Mouse (Mus musculus) midbrain, postnatal 0 days (tissue): Measurements from ENCODE around the gene Rhobtb1. TPM values are rescaled to one million over a fixed set of nuclear protein-coding genes. Genes with fewer than 3 reads are reported as not detected.
A peak's percentile ranks its signal among the peaks of the same experiment; 100 is the strongest.

ENCODE experiments used
- ATAC-seq: fragments of 200-750 bp; cut with Nextera tagmentation; 2 replicates; pipeline ENCODE4 v1.8.0; 2017; ENCODE audit warnings: moderate number of reproducible peaks, mild to moderate bottlenecking, moderate TSS enrichment, moderate library complexity; ENCODE audit not compliant: low FRiP score
- DNase-seq: peaks from one replicate; pipeline ENCODE4 v3.0.0-alpha.2; 2015; ENCODE audit warnings: low spot score
- H3K27ac ChIP-seq: fragments of 300-500 bp; sonication (generic); 2 replicates; pipeline ENCODE4 v1.5.1; 2014; ENCODE audit warnings: low read depth, mild to moderate bottlenecking, low read length, mixed read lengths
- H3K27me3 ChIP-seq: fragments of 300-500 bp; sonication (generic); 2 replicates; pipeline ENCODE4 v1.6.1; 2014; ENCODE audit warnings: low read length, control low read depth, mixed read lengths; ENCODE audit not compliant: insufficient read depth
- H3K36me3 ChIP-seq: fragments of 300-500 bp; sonication (generic); 2 replicates; pipeline ENCODE4 v1.6.1; 2014; ENCODE audit warnings: low read length, control low read depth, mixed read lengths; ENCODE audit not compliant: insufficient read depth
- H3K4me1 ChIP-seq: fragments of 300-500 bp; sonication (generic); 2 replicates; pipeline ENCODE4 v1.6.1; 2014; ENCODE audit warnings: mild to moderate bottlenecking, control low read depth, antibody characterized with exemption, low read length, mixed read lengths; ENCODE audit not compliant: insufficient read depth
- H3K4me2 ChIP-seq: fragments of 300-500 bp; sonication (generic); 2 replicates; pipeline ENCODE4 v1.6.1; 2014; ENCODE audit warnings: low read depth, mild to moderate bottlenecking, low read length, mixed read lengths; ENCODE audit not compliant: poor library complexity, severe bottlenecking
- H3K4me3 ChIP-seq: fragments of 300-500 bp; sonication (generic); 2 replicates; pipeline ENCODE4 v1.5.1; 2014; ENCODE audit warnings: low read depth, mild to moderate bottlenecking, low read length, moderate library complexity
- H3K9ac ChIP-seq: fragments of 300-500 bp; sonication (generic); replicated peaks from 2 replicates; pipeline ENCODE4 v1.6.1; 2014; ENCODE audit warnings: mild to moderate bottlenecking, low read length, moderate library complexity, mixed read lengths; ENCODE audit not compliant: poor library complexity, severe bottlenecking
- H3K9me3 ChIP-seq: fragments of 300-500 bp; sonication (generic); 2 replicates; pipeline ENCODE4 v1.6.1; 2016; ENCODE audit warnings: low read length, control low read depth
- CTCF ChIP-seq: IDR thresholded peaks from 2 replicates; pipeline ENCODE4 v1.5.1; 2016; ENCODE audit warnings: antibody characterized with exemption, mild to moderate bottlenecking
- WGBS: fragments of 180-500 bp; shearing (Covaris S2); extraction: QIAGEN DNeasy Blood & Tissue Kit; methylation state at CpG from one replicate; pipeline ENCODE4 v1.1.7; 2014; 5-methylcytosine and 5-hydroxymethylcytosine counted together
- polyA plus RNA-seq: library from polyadenylated mRNA; unstranded; fragments of >200 nt; fragmentation: Nextera tagmentation; extraction: Ambion mirVana; gene quantifications from 2 replicates; pipeline ENCODE4 v1.2.1, GENCODE M21; 2015
- total RNA-seq: library from RNA; depleted of rRNA; stranded (reverse); fragments of >200 nt; gene quantifications from 2 replicates; pipeline ENCODE4 v1.2.3, GENCODE M21; 2014

Gene Rhobtb1
- total and polyA plus RNA-seq, 2 experiments from 2014 or later, result 9.2 to 15.3 TPM

- DNase-seq (no peak), ATAC-seq (no peak)
- Histone ChIP-seq H3K4me2 (no peak overlapping the region), H3K36me3 (no peaks in the 10 kb centered on the region), H3K4me1 (no peaks in the 10 kb centered on the region), H3K4me3 (no peak overlapping the region), H3K9me3 (no peaks in the 10 kb centered on the region), H3K27me3 (no peaks in the 10 kb centered on the region), H3K9ac (no peak overlapping the region), H3K27ac (no peak overlapping the region)
- TF ChIP-seq CTCF, result no peak
- WGBS, result 84% methylated on average over 3 of the region's 3 CpGs
These were observed 86.0 kb downstream of the Rhobtb1 start for GRCm38 (mm10) chr10:69237185-69237584.

- Histone ChIP-seq H3K27ac (no peak overlapping the region), H3K27me3 (no peaks in the 10 kb centered on the region), H3K4me2 (no peak overlapping the region), H3K4me3 (no peak overlapping the region), H3K9me3 (no peaks in the 10 kb centered on the region), H3K36me3 (no peaks in the 10 kb centered on the region), H3K4me1 (no peaks in the 10 kb centered on the region), H3K9ac (no peak overlapping the region)
- DNase-seq, result no peak
- TF ChIP-seq CTCF, result no peak
- 89% methylated on average over 9 of the region's 9 CpGs for WGBS
- no peak for ATAC-seq
These were observed 86.5 kb downstream of the Rhobtb1 start for GRCm38 (mm10) chr10:69237781-69238180.

- H3K27me3 ChIP-seq, result no peaks in the 10 kb centered on the region
- no peak overlapping the region for H3K27ac ChIP-seq
- no peak for ATAC-seq
- DNase-seq, result no peak
- no peak overlapping the region for H3K4me2 ChIP-seq
- WGBS, result 52% methylated on average over 6 of the region's 6 CpGs
- H3K4me3 ChIP-seq, result no peak overlapping the region
- no peaks in the 10 kb centered on the region for H3K4me1 ChIP-seq
- no peak overlapping the region for H3K9ac ChIP-seq
- H3K36me3 ChIP-seq, result no peaks in the 10 kb centered on the region
- H3K9me3 ChIP-seq, result no peaks in the 10 kb centered on the region
- no peak for TF ChIP-seq CTCF
These were observed 87.1 kb downstream of the Rhobtb1 start for GRCm38 (mm10) chr10:69238311-69238710.

GRCm38 (mm10) chr10:69240530-69240929 lies 89.3 kb downstream of the Rhobtb1 start:
- no peak for TF ChIP-seq CTCF
- Histone ChIP-seq H3K9ac (no peak overlapping the region), H3K27ac (no peak overlapping the region), H3K27me3 (no peaks in the 10 kb centered on the region), H3K4me3 (no peak overlapping the region), H3K36me3 (no peaks in the 10 kb centered on the region), H3K4me1 (no peaks in the 10 kb centered on the region), H3K4me2 (no peak overlapping the region), H3K9me3 (no peaks in the 10 kb centered on the region)
- no peak for DNase-seq
- 89% methylated on average over 2 of the region's 2 CpGs for WGBS
- ATAC-seq, result no peak

GRCm38 (mm10) chr10:69245151-69245550 lies 93.9 kb downstream of the Rhobtb1 start:
- Histone ChIP-seq H3K9ac (no peak overlapping the region), H3K27me3 (no peaks in the 10 kb centered on the region), H3K4me2 (no peak overlapping the region), H3K4me3 (no peak overlapping the region), H3K4me1 (no peaks in the 10 kb centered on the region), H3K36me3 (no peaks in the 10 kb centered on the region; the same call in 1 of the 2 replicates), H3K27ac (no peak overlapping the region), H3K9me3 (no peaks in the 10 kb centered on the region)
- no peak for TF ChIP-seq CTCF
- ATAC-seq (no peak), DNase-seq (no peak)
- WGBS, result 86% methylated on average over 4 of the region's 4 CpGs

GRCm38 (mm10) chr10:69245906-69246668 lies 94.9 kb downstream of the Rhobtb1 start:
- H3K27me3 ChIP-seq, result no peaks in the 10 kb centered on the region
- peak; percentile 30 for DNase-seq
- H3K4me3 ChIP-seq, result no peak overlapping the region
- H3K9ac ChIP-seq, result no peak overlapping the region
- H3K4me2 ChIP-seq, result no peak overlapping the region
- H3K9me3 ChIP-seq, result no peaks in the 10 kb centered on the region
- ATAC-seq, result no peak
- WGBS, result 89% methylated on average over 10 of the region's 10 CpGs
- no peaks in the 10 kb centered on the region; the same call in 1 of the 2 replicates for H3K36me3 ChIP-seq
- H3K4me1 ChIP-seq, result no peaks in the 10 kb centered on the region
- H3K27ac ChIP-seq, result no peak overlapping the region
- TF ChIP-seq CTCF, result no peak
